Mouse (Mus musculus): ENCODE results near the gene Arf6. TPM values are rescaled to one million over a fixed set of nuclear protein-coding genes. Genes with fewer than 3 reads are reported as not detected.

The Arf6 gene
- polyA plus RNA-seq, 1 experiment from 2014 or later = 37.4 TPM

- H3K27ac ChIP-seq (replicated peaks) = no peak overlapping the region
- WGBS = 63% methylated on average over 9 of the region's 9 CpGs
- no peaks in the 10 kb centered on the region for H3K9me3 ChIP-seq
Observed at GRCm38 (mm10) chr12:69402100-69402499, 30.1 kb downstream of the Arf6 start.

GRCm38 (mm10) chr12:69402594-69403167 lies 30.7 kb downstream of the Arf6 start:
- Histone ChIP-seq H3K27me3 (replicated peaks; ENCODE audit: low read depth, poor library complexity, severe bottlenecking) (no peaks in the 10 kb centered on the region), H3K36me3 (replicated peaks) (no peaks in the 10 kb centered on the region), H3K27ac (replicated peaks) (no peak overlapping the region), H3K9me3 (no peaks in the 10 kb centered on the region), H3K4me1 (no peaks in the 10 kb centered on the region), H3K4me3 (no peak overlapping the region)
- DNase-seq (ENCODE audit: low spot score) = no peak
- 90% methylated on average over 13 of the region's 13 CpGs for WGBS

More at GRCm38 (mm10) chr12:69402100-69402499, 30.1 kb downstream of the Arf6 start:
- DNase-seq (ENCODE audit: low spot score) = no peak
- Histone ChIP-seq H3K4me3 (no peak overlapping the region), H3K36me3 (replicated peaks) (no peaks in the 10 kb centered on the region), H3K27me3 (replicated peaks; ENCODE audit: low read depth, poor library complexity, severe bottlenecking) (no peaks in the 10 kb centered on the region), H3K4me1 (no peaks in the 10 kb centered on the region)

- Histone ChIP-seq H3K4me3 (no peak overlapping the region), H3K9me3 (no peaks in the 10 kb centered on the region), H3K27ac (replicated peaks) (no peak overlapping the region), H3K36me3 (replicated peaks) (no peaks in the 10 kb centered on the region), H3K4me1 (peaks cover 4% of the 10 kb centered on the region; the same call in 1 of the 2 replicates), H3K27me3 (replicated peaks; ENCODE audit: low read depth, poor library complexity, severe bottlenecking) (no peaks in the 10 kb centered on the region)
- 74% methylated on average over 5 of the region's 5 CpGs for WGBS
- DNase-seq (ENCODE audit: low spot score) = no peak
Observed at GRCm38 (mm10) chr12:69410767-69411166, 38.8 kb downstream of the Arf6 start.

- 60% methylated on average over 4 of the region's 4 CpGs for WGBS
- Histone ChIP-seq H3K9me3 (no peaks in the 10 kb centered on the region), H3K36me3 (replicated peaks) (no peaks in the 10 kb centered on the region), H3K27ac (replicated peaks) (no peak overlapping the region), H3K4me3 (no peak overlapping the region), H3K27me3 (replicated peaks; ENCODE audit: low read depth, poor library complexity, severe bottlenecking) (no peaks in the 10 kb centered on the region), H3K4me1 (peaks cover 6% of the 10 kb centered on the region; the same call in 1 of the 2 replicates)
- no peak for DNase-seq (ENCODE audit: low spot score)
Observed at GRCm38 (mm10) chr12:69411936-69412335, 40.0 kb downstream of the Arf6 start.

- no peaks in the 10 kb centered on the region for H3K9me3 ChIP-seq
- peaks cover 20% of the 10 kb centered on the region for H3K4me1 ChIP-seq
- WGBS = 80% methylated on average over 3 of the region's 3 CpGs
- DNase-seq (ENCODE audit: low spot score) = no peak
- no peak overlapping the region for H3K4me3 ChIP-seq
- no peaks in the 10 kb centered on the region for H3K27me3 ChIP-seq (replicated peaks; ENCODE audit: low read depth, poor library complexity, severe bottlenecking)
- H3K27ac ChIP-seq (replicated peaks) = no peak overlapping the region
- no peaks in the 10 kb centered on the region for H3K36me3 ChIP-seq (replicated peaks)
Observed at GRCm38 (mm10) chr12:69413303-69413702, 41.4 kb downstream of the Arf6 start.

- Histone ChIP-seq H3K36me3 (replicated peaks) (no peaks in the 10 kb centered on the region), H3K27ac (replicated peaks) (no peak overlapping the region), H3K9me3 (no peaks in the 10 kb centered on the region), H3K4me3 (no peak overlapping the region), H3K4me1 (peaks cover 29% of the 10 kb centered on the region), H3K27me3 (replicated peaks; ENCODE audit: low read depth, poor library complexity, severe bottlenecking) (no peaks in the 10 kb centered on the region)
- DNase-seq (ENCODE audit: low spot score) = no peak
- WGBS = 77% methylated on average over 4 of the region's 4 CpGs
Observed at GRCm38 (mm10) chr12:69414826-69415572, 43.0 kb downstream of the Arf6 start.

GRCm38 (mm10) chr12:69416793-69417192 lies 44.8 kb downstream of the Arf6 start:
- 79% methylated on average over 7 of the region's 7 CpGs for WGBS
- no peak for DNase-seq (ENCODE audit: low spot score)
- no peaks in the 10 kb centered on the region for H3K36me3 ChIP-seq (replicated peaks)
- H3K27ac ChIP-seq (replicated peaks) = no peak overlapping the region
- no peaks in the 10 kb centered on the region for H3K9me3 ChIP-seq
- no peak overlapping the region for H3K4me3 ChIP-seq
- no peaks in the 10 kb centered on the region for H3K27me3 ChIP-seq (replicated peaks; ENCODE audit: low read depth, poor library complexity, severe bottlenecking)
- peaks cover 33% of the 10 kb centered on the region for H3K4me1 ChIP-seq

GRCm38 (mm10) chr12:69417701-69418291 lies 45.8 kb downstream of the Arf6 start:
- H3K27ac ChIP-seq (replicated peaks) = no peak overlapping the region
- no peak overlapping the region for H3K4me3 ChIP-seq
- no peak for DNase-seq (ENCODE audit: low spot score)
- H3K9me3 ChIP-seq = peaks cover 6% of the 10 kb centered on the region; the same call in 1 of the 2 replicates
- no peaks in the 10 kb centered on the region for H3K27me3 ChIP-seq (replicated peaks; ENCODE audit: low read depth, poor library complexity, severe bottlenecking)
- WGBS = 53% methylated on average over 9 of the region's 9 CpGs
- H3K4me1 ChIP-seq = peaks cover 33% of the 10 kb centered on the region
- H3K36me3 ChIP-seq (replicated peaks) = no peaks in the 10 kb centered on the region

GRCm38 (mm10) chr12:69418606-69419005 lies 46.7 kb downstream of the Arf6 start:
- peaks cover 10% of the 10 kb centered on the region; the same call in 1 of the 2 replicates for H3K9me3 ChIP-seq
- peaks cover 33% of the 10 kb centered on the region for H3K4me1 ChIP-seq
- no peaks in the 10 kb centered on the region for H3K36me3 ChIP-seq (replicated peaks)
- 88% methylated on average over 13 of the region's 13 CpGs for WGBS
- H3K27ac ChIP-seq (replicated peaks) = no peak overlapping the region
- H3K4me3 ChIP-seq = no peak overlapping the region
- no peak for DNase-seq (ENCODE audit: low spot score)
- no peaks in the 10 kb centered on the region for H3K27me3 ChIP-seq (replicated peaks; ENCODE audit: low read depth, poor library complexity, severe bottlenecking)

GRCm38 (mm10) chr12:69419017-69419605 lies 47.2 kb downstream of the Arf6 start:
- Histone ChIP-seq H3K36me3 (replicated peaks) (no peaks in the 10 kb centered on the region), H3K27me3 (replicated peaks; ENCODE audit: low read depth, poor library complexity, severe bottlenecking) (no peaks in the 10 kb centered on the region), H3K4me3 (no peak overlapping the region), H3K27ac (replicated peaks) (no peak overlapping the region), H3K4me1 (peaks cover 33% of the 10 kb centered on the region), H3K9me3 (peaks cover 10% of the 10 kb centered on the region; the same call in 1 of the 2 replicates)
- WGBS = 91% methylated on average over 14 of the region's 14 CpGs
- no peak for DNase-seq (ENCODE audit: low spot score)

- DNase-seq (ENCODE audit: low spot score) = no peak
- Histone ChIP-seq H3K27me3 (replicated peaks; ENCODE audit: low read depth, poor library complexity, severe bottlenecking) (no peaks in the 10 kb centered on the region), H3K27ac (replicated peaks) (no peak overlapping the region), H3K9me3 (peaks cover 10% of the 10 kb centered on the region; the same call in 1 of the 2 replicates), H3K4me1 (peaks cover 36% of the 10 kb centered on the region), H3K4me3 (no peak overlapping the region), H3K36me3 (replicated peaks) (no peaks in the 10 kb centered on the region)
- WGBS = 63% methylated on average over 4 of the region's 4 CpGs
Observed at GRCm38 (mm10) chr12:69419606-69420005, 47.7 kb downstream of the Arf6 start.

- Histone ChIP-seq H3K4me3 (no peak overlapping the region), H3K27me3 (replicated peaks; ENCODE audit: low read depth, poor library complexity, severe bottlenecking) (no peaks in the 10 kb centered on the region), H3K27ac (replicated peaks) (no peak overlapping the region), H3K4me1 (peaks cover 43% of the 10 kb centered on the region), H3K36me3 (replicated peaks) (no peaks in the 10 kb centered on the region), H3K9me3 (peaks cover 10% of the 10 kb centered on the region; the same call in 1 of the 2 replicates)
- 61% methylated on average over 3 of the region's 3 CpGs for WGBS
- no peak for DNase-seq (ENCODE audit: low spot score)
Observed at GRCm38 (mm10) chr12:69420716-69421115, 48.8 kb downstream of the Arf6 start.

Data from embryonic facial prominence, embryonic 10.5 days (tissue).